Mouse (Mus musculus): ENCODE results near the gene Fam205a1.
A peak's percentile ranks its signal among the peaks of the same experiment; 100 is the strongest.
"Not testable (repeated sequence)": the region's sequence is repeated elsewhere in the genome, so short reads cannot be mapped to it uniquely, and the experiment has no call there.

The Fam205a1 gene

GRCm38 (mm10) chr4:42853788-42854187, at the start of gene Fam205a1:
Gene Fam205a1, minus strand, starts transcription at chr4:42853888.
- DNase-seq: not testable (repeated sequence)

GRCm38 (mm10) chr4:42902730-42903129, 49.0 kb upstream of the Fam205a1 start:
- no peak for DNase-seq

- no peak for DNase-seq
Observed at GRCm38 (mm10) chr4:42902174-42902573, 48.5 kb upstream of the Fam205a1 start.

DNA sequence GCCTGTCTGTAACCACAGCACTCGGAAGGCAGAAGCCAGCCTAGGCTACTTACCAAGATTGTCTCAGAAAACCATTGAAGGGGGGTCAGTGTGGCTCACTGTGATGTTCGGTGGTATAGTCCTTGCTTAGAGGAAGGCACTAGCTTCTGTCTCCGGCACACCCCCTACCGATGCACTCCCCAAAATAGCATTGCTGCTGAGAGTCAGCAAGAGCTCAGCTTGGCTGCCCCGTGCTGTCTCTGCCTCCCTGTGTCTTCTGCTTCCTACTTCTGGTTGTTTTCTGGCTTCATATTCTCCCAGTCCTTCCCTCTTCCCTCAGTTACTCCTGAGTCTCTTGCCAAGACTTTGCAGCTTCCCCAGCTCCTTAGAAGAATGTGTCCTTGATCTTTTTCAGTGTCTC, 47.2 kb upstream of the Fam205a1 start:
- no peak for DNase-seq

- DNase-seq: no peak
Observed at GRCm38 (mm10) chr4:42898914-42899313, 45.2 kb upstream of the Fam205a1 start.

- no peak for DNase-seq
Observed at GRCm38 (mm10) chr4:42895118-42895517, 41.4 kb upstream of the Fam205a1 start.

- DNase-seq: no peak
Observed at GRCm38 (mm10) chr4:42891176-42891575, 37.5 kb upstream of the Fam205a1 start.

DNA sequence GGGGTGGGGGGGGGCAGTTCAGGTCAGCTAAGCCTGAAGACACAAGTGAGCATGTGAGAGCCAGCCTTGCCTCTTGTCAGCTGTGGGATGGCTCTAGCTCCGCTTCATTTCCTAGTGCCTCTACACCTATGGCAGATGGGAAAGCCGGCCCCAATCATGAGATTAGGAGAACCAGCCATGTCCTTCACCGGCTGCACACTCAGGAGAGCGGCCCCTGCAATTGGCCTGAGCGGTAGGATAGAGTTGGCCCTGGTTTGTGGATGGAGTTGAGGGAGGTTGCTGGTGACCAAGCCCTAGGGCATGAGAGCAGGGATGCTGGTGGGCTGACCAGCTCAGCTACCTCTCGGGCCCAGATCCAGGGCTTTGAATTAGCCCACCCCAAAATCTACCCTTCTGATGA, 35.1 kb upstream of the Fam205a1 start:
- DNase-seq: no peak

GRCm38 (mm10) chr4:42886926-42887325, 33.2 kb upstream of the Fam205a1 start:
- DNase-seq: no peak

GRCm38 (mm10) chr4:42880677-42880948, 26.9 kb upstream of the Fam205a1 start:
- no peak for DNase-seq

DNA sequence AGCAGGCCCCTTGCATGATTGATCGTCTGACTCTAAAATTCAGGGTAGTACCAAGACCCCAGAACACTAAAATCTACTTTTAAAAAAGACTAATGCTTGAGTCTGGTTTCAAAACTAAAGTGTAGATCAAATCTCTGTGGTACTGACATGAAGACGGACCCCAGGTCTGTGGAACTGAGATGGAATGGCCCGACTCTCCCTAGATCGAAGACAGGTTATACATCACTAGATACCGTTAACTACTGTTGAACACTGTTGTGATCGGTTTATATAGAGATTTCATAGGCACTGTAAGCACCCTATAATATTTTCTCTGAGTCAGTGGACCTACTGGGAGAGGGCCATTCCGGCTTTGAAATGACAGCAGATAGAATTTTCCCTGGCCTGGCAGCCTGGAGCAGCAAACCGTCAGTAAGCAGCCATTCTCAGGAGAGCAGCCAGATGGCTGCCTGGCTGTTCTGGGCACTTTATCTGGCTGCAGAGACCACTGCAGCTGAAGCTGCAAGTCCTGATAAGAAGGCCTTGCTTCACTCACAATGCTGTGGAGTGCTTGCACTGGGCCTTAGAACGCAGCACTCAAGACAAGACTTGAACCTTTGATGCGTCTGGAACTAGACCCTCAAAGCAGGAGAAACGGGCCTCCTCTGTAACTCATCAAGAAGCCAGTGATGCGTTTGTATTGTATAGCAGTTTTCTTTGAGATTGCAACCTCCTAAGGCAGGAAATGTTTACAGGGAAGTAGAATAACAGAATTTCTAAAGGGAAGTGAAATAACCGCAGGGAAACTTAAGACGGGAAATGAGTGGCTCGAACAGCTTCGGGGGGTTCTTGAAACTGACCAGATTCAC, 26.4 kb upstream of the Fam205a1 start:
- no peak for DNase-seq

- no peak for DNase-seq
Observed at GRCm38 (mm10) chr4:42877657-42878056, 24.0 kb upstream of the Fam205a1 start.

DNA sequence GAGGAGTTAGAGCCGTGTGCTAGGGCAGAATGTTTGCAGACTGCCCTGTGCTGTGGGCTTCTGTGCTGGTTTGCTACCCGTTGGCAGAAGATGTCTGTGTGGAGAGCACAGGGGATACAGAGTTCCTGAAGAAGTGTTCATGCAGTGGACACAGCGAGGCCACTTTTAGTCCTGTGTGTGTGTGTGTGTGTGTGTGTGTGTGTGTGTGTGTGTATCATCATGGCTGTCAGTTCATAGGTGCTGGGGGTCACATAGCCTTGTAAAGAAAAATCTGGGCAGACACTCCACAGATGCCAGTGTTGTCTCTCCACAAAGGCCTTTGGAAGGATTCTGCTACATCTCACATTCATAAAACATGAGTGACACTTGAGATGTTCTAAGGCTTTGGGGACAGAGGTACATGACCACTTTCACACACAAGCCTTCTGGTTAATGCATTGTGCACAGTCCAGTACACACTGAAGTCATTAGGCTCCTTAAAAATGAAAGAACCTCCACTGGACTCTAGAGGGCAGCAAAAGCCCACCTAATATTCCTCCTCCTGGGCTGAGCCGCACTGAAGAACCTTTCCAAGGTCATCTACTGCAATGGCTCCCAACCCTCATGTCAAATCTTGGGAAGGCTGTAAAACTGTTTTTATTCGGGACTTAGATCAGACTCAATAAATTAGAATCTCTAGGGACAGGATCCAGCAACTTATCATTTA, 23.1 kb upstream of the Fam205a1 start:
- peak; percentile 63 for DNase-seq

DNA sequence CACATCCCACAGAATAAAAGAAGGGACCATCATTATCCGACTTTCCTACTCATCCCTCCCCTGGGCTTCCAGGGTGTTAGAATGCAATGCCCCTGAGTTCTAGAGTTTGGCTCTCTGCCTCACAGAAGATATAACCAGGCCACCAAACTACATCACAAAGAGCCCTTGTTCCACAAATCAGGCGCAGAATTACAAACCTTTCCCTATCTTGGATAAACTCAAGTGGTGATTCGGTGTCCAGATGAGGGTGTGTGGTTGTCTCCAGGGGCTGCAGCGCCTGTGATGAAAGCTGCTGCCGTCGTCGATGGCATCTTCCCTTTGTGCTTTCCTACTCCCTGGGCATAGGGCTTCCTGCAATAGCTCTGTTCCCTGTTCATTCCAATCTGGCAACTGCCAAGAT, 20.4 kb upstream of the Fam205a1 start, which contains the start of gene Fam205c:
Gene Fam205c (minus strand): TSS at position 101 of the 400 bp plus-strand sequence.
- DNase-seq: no peak

DNA sequence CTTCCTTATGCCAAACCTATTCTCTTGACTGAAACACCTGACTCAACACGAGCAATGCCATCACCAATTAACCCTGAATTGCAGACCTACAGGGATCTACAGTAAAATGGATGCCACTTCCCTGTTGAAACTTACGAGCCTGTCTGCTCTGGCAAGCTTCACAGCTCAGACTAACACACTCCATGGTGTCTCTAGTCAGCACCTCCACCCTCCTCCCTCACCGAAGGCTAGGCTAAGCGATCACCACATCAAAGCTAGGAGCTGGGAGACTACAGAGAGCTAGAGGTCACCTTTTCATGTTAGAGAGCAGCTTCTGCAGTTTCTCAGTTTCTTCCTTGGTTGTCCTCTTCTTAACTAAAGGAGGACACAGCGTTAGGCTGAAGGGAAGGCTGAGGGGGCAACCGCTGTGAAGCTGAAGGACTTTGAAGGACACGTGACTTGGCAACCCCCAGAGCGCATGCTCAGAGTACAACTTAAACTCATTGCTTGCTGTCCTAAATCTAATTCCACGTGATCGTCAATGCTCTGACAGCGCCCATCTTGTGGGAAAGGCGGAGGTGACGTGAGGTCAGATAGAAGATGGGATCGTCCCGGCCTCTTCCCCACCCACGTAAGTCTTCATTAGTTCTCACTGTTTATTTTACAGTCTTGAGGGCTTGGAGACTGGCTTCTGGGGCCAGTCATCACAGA, 19.2 kb upstream of the Fam205a1 start:
- no peak for DNase-seq

GRCm38 (mm10) chr4:42872151-42872550, 18.5 kb upstream of the Fam205a1 start:
- no peak for DNase-seq

- DNase-seq: peak; percentile 12
Observed at GRCm38 (mm10) chr4:42870748-42871147, 17.1 kb upstream of the Fam205a1 start.

- DNase-seq: no peak
Observed at GRCm38 (mm10) chr4:42868193-42868592, 14.5 kb upstream of the Fam205a1 start.

GRCm38 (mm10) chr4:42867390-42867789, 13.7 kb upstream of the Fam205a1 start:
- no peak for DNase-seq

- not testable (repeated sequence) for DNase-seq
Observed at GRCm38 (mm10) chr4:42863487-42863886, 9.8 kb upstream of the Fam205a1 start.

GRCm38 (mm10) chr4:42860483-42860882, 6.8 kb upstream of the Fam205a1 start:
- not testable (repeated sequence) for DNase-seq

DNA sequence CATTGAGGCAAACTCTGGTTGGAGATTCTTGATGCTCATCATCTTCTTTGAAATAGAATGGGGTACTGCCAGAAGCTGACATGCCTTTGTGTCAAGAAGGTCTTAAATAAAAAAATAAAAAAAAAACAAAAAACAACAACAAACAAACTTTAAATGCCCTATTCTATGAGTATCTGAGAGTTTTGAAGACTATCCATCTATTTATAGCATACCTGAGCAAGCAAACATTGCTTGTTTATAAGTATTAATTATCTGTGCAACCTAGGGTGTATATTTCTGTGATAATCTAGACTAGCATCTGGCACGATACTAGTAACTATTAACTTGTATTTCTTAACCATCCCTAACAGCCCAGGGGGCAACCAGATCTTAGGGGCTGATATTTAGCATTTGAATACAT, 3.0 kb upstream of the Fam205a1 start, which contains the start of gene Gm12394:
Gene Gm12394 (minus strand): TSS at position 101 of the 400 bp plus-strand sequence.
- not testable (repeated sequence) for DNase-seq
